Mouse (Mus musculus) T-helper 1 cell (primary cell): Measurements from ENCODE around the gene Cox8b.
"Not testable (repeated sequence)": the region's sequence is repeated elsewhere in the genome, so short reads cannot be mapped to it uniquely, and the experiment has no call there.

Experiments
- in situ Hi-C: fragments of 300-600 bp; cut with MboI, MseI; formaldehyde crosslinking; loops from one replicate; pipeline ENCODE4 v1.15.1; 2025; ENCODE audit warnings: high pct_unique_total_duplicates

Gene Cox8b

DNA sequence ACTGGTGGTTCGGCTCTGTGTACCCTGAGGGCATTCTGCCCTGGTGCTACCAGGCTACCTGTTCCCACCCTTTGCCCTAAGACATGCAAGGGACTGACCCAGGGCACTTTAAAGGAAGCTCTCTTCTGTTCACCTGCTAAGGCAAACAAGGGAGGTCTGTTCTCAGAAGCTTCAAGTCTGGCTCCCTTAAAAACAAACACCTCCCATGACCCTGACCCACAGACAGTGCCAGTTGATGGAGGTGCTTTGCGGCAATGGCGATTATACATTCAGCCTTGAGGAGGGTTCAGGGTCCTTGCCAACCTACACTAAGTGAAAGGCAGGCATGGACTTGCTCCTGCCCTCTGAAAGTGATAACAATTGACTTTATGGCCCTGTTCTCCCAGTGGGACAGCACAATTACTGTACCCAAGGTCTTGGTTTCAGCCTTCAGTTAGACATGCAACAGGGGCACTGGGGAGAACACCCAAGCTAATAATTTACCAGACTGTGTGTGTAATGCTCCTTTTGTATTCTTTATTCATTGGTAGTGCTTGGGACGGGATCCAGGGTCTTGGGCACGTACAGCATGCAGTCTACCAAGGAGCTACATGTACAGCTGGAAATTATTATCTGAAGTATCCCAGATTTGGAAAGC is 12.7 kb upstream of the Cox8b start:
- in situ Hi-C loops: no loop called here

DNA sequence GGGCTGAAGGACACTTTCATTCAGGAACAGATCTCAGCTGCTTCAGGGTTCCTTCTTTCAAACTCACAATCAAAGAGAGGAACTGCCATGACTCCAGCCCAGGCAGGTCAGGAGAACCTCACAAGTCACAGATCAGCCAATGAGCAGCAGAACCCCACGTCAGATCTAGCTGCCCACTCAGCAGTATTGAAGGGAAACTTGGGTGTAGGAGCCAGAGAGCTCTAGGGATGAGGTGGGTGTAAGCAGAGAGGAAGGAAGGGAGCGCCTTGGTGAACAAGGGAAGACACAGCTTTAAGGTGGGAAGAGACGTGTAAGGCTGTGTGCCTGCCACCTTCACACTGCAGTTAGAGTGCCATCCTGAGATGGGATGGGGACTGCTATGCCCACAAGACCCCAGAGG is 12.0 kb upstream of the Cox8b start:
- in situ Hi-C loops: no loop called here

DNA sequence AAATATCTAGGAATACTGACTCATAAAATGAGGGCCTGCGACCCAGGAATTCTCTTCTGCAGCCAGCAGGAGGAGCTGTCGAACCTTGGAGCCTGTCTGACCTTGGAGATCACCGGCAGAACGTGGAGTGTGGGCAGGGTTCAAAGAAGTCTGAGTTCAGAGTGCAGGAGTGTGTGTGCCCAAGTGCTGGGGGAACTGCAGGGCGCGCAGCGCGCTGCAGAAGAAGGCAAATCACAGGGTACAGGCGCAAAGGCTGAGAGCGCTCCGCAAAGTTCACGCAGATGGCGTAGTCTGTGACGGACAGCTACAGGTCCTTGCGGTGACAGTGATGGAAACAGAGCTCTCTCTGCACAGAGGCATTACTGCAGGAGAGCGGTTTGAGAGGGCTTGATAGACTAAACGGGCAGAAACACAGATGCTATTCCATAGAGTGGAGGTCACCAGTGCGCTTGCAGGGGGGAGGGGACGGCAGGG is 8.4 kb upstream of the Cox8b start:
- in situ Hi-C loops: no loop called here

DNA sequence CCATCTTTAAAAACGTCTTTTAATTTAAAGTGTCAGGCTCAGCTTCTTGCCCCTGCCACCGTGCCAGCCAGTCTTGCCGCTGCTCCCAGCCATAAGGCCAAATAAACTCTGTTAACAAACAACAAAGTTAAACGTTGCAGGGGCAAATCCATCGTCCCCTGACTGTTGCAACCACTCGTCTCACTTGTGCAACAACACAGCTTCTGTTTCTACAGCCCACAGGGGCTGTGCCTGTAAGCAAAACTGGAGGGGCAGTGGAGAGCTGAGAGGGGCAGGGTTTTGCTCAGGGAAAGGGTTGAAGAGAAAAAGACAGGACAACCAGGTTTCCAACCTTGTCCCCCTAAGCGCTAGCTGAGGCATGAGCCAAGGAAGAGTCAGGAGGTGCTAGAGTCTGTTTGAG is 7.9 kb upstream of the Cox8b start:
- in situ Hi-C loops: no loop called here

DNA sequence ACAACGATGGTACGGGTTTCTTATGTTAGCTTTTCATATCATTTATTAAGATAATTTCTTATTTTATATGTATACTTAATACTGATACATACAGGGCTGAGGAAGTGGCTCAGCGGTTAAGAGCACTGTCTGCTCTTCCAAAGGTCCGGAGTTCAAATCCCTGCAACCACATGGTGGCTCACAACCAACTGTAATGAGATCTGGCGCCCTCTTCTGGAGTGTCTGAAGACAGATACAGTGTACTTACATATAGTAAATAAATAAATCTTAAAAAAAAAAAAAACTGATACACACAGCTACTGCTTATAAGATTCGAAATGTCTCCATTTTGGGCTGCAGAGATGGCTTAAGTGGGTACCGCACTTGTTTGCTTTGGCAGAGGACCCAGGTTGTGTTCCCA is 7.5 kb upstream of the Cox8b start:
- in situ Hi-C loops: no loop called here

DNA sequence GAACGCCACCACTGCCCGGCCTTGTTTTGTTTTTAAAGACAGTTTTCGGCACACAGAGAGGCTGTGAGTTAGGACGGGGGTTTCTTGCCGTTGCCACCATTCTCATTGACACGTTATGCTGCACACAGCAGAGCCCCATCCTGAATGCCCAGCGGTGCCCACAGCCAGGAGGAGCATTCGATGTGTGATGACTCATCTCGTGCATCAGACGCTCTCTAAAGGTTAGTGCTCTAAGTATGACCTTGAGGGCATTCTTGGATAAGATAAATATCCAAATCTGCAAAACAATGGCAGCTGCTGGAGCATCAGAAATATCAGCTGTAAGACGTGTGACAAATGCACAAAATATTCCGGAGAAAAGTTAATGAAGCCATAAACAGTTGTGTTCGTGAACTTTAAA is 6.9 kb upstream of the Cox8b start:
- in situ Hi-C loops: no loop called here

DNA sequence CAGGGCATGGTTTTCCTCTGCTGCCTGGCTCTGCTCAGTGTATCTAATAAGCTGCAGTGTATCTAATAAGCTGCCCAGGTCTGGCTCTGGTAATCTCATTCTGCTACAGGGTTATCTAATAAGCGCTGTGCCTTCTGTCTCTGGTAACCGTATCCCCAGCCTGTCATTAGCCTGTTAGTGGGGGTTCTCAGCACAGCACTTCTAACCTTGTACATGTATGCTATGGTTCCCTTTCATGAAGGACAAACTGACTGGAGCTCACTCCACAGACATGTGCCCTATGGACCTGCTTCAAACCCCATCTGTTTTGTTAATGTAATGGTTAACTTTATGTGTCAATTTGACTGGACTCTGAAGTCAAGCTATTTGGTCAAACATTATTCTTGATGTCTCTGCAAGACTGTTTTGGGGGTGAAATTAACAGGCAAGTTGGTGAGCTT is 5.4 kb upstream of the Cox8b start:
- in situ Hi-C loops: no loop called here

DNA sequence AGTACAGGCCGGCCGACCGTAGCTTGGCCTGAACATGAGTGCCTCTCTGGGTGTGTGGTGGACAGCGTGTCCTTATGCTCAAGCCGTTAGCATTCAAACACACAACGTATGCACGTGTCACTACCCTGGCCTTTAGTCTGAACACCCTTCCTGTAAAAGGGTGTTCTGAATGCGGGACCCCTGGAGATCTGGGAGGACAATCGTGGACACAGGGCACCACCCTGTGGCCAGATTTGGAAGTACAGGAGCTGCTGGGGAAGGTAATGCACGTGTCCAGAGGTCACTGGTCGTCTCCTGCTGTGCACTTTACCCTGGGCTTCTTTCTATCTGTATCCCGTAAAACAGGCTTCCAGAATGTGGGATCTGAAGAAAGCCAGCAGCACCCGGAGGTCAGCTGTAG is 3.0 kb upstream of the Cox8b start:
- in situ Hi-C loops: loop anchor here (5.0 kb wide), 1 partner anchor 61 kb away; no protein-coding TSS in a partner anchor

DNA sequence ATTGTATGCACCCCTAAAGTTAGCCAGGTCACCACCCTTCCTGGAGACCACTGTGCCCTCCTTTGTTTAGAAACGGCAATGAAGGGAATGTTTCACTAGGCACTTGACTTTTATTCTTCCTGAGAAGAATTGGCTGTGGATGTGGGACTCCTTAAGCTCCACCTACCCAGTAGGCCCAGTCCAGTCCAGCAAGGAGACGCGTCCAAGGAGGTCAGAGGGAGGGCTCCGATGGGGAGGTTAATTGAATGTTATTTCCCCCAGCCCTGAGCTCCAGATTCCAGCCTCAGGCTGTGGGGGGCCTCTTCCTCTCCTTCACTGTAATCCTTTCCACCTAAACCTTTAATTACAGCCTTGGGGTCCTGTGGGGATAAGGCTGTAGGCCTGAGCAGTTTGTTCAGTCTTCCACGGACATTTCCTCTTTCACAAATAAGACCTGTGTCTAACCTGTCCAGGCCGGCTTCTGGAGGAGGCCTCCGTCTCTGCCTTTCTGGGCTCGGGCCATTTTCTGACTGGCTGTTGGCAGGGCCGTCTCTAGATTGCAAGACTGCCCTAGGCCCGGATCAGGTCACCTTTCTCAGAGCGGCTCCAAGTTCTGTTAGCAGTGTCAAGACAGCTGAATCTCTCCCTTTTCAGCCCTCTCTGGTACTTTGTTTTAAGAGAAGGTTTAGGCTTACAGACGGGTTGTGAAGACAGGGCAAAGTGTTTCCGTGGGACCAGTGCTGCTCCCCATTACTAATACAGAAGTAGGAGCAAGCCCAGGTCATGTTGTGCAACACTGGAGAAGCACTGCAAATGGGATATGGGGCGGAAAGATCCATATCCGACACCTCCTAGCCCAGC is 2.0 kb upstream of the Cox8b start:
- in situ Hi-C loops: loop anchor here (5.0 kb wide), 1 partner anchor 60 kb away; no protein-coding TSS in a partner anchor

DNA sequence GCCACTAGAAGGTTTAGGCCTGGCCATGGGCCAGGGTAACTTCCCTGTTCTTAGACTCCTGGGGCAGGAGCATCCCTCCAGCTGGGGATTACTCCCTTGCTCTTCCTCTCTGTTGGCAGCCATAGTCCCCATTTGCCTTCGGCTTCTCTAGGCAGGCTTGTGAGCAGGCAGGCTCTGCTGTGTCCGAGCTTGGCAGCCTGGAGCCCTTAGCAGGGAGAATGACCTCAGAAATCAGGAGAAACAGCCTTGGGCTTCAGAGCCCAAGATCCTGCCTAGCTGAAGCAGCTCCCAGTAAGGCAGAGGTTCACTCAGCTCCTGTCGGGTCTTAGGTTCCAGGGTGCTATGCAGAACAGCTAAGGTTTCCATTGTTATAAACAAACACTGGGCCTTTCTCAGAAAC is 1.1 kb downstream of the Cox8b start:
- in situ Hi-C loops: no loop called here

DNA sequence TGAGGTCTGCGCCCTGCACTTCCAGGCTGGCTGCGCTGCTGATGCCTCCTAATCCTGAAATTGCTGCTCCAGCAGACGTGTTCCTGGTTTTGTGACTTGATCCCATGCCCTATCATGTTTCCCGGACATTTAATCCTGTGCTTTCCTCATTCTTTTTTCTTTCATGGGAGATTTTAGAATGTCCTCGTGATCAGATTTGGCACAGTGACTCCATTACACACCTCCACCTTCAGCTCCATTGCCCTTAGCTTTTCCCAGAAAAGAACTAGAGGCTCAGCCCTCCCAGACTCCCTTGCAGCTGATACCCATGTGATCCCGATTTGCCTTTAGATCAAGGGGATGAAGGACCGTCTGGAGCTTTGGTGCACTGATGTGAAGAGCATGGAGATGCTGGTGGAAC is 2.4 kb downstream of the Cox8b start:
- in situ Hi-C loops: no loop called here

DNA sequence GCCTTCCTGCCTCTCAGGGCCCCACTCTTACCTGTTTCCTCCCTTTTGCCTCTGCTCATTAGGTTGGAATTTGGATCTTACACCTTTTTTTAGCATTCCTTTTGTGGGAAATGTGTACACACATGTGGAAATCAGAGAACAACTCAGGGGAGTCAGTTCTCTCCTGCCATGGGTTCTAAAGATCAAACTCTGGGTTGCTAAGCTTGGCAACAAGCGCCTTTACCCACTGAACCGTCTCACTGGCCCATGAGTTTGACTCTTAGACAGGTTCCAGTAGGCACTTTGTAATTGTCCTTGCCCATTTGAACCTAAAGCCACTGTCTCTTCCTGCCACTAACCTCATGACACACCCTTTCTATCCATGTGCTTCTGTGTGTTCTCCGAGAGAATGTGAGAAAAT is 5.6 kb downstream of the Cox8b start:
- in situ Hi-C loops: no loop called here

DNA sequence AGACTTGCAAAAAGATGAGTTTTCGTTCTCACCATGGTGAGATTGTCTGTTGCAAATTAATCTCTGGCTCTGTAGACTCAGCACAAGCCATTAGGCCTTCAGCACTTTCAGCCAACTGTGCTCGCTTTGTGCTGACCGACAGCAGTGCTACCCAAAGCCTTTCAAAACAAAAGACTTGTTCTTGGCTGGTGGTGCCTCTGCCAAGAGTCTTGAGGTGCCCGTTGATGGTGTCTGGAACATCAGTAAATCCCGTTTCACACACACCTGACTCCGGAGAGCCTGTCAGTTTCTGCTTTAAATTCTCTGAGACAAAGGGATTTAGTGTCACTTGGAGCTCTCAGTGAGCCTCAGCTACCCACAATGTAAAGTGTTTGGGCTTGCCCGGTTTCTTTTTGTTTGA is 6.2 kb downstream of the Cox8b start:
- in situ Hi-C loops: no loop called here

DNA sequence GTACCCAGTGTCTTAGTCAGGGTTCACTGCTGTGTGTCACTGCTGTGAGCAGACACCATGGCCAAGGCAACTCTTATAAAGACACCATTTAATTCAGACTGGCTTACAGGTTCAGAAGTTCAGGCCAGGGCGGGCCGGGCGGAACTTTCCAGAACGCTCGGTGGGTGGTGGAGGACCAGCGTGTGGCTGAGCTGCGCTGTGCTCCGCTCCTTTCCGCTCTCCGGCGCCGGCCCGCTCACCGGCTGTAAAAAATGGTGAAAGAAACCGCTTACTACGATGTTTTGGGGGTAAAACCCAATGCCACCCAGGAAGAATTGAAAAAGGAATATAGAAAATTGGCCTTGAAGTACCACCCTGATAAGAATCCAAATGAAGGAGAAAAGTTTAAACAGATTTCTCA is 9.6 kb downstream of the Cox8b start:
- in situ Hi-C loops: not testable (repeated sequence)

DNA sequence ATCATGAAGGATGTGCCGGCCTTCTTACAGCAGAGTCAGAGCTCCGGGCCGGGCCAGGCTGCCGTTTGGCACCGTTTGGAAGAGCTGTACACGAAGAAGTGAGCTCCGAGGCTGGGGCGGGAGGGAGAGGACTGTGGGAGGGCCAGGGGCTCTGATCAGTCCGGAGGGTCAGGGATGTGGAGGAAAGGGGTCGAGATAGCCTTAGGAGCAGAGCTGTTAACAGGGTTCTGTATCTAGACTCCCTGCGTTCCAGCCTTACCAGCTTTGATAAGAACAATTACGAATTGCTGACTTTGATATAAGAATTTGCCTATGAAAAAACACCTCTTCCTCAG is 17.8 kb downstream of the Cox8b start:
- in situ Hi-C loops: no loop called here

DNA sequence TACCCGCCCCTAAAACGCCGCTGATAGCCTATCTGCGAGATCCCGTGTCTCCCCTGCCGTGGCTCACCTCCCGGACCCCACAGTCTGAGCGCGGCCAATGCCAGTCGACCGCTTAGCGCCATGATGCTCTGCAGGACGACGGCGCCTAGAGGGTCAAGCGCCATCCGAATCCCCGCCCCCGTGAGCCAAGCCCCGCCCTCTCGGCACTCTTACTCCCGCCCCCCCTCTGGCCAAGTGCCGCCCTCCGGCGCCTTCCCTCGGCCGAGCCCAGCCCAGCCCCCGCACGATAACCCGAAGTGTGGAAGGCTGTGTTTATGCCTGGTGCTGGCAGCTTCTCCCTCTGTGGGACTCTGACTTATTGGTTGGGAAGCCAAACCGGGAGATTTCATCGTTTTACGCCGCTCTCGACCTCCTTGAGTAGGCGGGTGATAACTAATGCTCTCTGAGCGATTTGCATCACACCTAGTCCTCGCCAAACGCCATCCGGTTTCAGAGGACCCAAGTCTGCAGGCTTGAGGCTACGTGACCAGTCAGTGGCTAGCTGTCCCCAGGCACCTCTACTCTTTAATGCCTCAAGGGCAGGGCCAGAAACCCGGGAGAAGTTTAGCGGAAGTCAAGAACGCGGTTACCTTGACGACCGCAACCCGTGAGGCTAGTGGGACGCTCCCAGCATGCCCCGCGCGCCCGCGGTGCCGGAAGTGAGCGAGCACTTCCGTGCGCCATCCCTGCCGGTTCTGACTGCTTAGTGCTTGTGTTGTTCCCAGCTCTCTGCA is 18.4 kb downstream of the Cox8b start, which contains the start of the genes Psmd13 and Sirt3:
Psmd13 (plus strand) TSS at position 273 of the 773 bp plus-strand sequence.
Sirt3 (minus strand) TSS at position 614 of the 773 bp plus-strand sequence.
- in situ Hi-C loops: no loop called here

DNA sequence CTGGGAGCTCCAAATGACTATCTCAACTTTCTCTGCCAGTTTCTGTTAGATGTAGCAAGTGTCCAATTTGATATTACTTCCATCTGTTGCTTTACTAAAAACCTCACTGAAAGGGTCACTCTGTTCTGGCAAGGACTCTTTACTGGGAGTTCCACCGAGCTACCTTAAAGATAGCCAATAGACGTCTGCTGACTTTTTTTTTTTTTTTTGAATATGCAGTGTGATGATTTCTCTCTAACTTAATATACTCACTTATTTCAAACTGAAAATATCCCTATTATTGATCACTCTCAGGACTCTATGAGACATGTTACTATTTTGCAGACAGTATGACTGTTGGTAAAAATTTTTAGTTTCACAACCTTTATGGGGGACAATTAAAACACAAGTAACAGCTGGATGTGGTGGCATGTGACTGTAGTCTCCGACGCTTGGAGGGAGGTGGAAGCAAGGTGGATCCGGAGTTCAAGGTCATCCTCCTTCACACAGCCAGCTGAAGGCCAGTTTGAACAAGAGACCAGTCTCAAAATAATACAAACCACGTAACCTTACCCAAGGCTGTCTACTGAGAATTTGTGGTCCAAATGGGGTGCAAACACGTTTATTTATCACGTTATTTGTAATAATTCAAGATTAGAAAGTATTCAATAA is 19.3 kb downstream of the Cox8b start:
- in situ Hi-C loops: no loop called here

DNA sequence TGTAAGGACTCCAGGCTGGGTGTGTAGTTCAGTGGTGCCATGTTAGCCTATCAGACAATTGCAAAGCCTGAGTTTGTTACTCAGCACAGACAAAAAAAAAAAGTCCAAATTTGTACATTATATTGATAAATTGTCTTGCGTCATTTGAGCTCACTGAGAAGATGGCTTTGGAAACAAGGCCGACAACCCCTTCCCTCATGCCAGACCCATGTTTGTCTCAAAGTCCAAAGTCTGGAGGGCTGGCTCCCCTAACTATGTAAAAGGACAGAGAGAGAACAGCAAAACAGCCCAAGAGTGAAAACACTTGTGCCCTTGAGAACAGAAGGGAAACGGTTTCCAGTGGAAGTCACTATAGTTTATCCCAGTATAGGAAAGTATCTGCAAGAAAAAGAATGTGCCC is 19.8 kb downstream of the Cox8b start:
- in situ Hi-C loops: no loop called here

DNA sequence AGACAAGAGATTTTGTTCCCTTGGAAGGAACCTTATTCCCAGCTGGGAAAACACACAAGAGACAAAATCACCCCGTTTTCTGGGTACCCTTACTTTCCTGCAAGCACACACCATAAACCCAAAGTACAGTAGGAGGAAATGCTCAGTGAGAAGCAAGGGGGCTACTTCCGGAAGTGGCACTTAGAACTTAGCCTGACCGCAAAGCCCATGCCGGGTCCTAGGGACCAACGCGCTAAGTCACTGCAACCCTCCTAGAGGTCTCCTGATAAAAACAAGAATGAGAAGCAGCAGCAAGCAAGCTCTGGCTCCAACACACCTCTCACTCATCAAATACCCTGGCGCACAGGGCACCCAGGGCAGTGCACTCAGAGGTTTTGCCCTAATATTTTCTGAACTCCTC is 20.9 kb downstream of the Cox8b start:
- in situ Hi-C loops: no loop called here

DNA sequence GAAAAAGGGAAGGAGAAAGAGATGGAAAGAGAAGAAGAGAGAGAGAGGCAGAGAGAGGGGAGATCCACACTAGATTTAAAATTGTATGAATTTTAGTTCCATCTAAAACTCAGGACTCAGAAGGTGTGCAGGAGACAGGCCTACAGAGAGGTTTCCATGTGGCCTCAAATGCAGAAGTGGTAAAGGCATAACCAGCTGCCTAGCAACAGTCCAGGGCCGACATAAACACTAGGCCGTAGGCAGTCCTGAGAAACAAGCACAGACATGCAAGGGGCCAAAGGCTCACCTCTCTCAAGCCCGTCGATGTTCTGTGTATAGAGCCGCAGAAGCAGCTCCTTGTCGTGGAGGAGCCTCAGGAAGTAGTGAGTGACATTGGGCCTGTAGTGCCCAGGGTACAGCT is 22.9 kb downstream of the Cox8b start:
- in situ Hi-C loops: no loop called here

DNA sequence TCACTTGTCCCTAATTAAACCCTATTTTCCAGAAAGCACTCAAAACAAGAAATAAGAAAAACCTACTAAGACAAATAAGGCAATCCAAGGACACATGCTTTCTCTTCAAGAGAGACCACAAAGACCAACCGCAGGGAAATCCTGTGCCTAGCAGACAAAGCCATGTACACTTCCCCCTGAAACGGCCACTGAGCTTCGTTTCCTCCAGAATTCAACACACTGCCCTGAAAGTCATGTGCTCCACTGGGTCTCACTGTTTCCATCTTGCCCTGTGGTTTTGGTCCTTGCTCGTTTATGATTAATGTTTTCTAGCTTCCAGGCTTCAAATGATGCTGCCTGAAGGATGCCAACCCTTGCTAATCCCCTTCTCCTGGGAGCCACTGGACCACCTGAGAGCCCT is 26.0 kb downstream of the Cox8b start:
- in situ Hi-C loops: no loop called here

DNA sequence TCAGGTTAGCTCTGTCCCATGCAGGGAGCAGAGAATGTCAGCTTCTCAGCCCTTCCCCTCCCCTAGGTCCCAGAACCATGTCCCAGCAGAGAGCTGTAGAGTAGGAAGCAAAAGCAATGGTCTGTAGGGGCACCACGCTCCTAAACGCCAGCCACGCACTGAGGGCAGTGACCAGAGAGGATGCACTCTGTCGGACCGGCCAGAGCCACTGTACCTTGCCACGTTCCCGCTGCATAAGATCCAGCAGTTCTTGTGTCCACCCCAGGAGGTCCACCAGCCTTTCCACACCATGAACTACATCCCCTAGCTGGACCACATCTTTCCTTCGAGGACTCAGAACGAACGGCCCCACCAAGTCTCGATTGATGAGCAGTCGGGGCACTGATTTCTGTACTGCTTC is 35.5 kb downstream of the Cox8b start:
- in situ Hi-C loops: no loop called here
